Comparison of ENCODE assay signal across 21 mouse cellular contexts in the genomic region with DNA sequence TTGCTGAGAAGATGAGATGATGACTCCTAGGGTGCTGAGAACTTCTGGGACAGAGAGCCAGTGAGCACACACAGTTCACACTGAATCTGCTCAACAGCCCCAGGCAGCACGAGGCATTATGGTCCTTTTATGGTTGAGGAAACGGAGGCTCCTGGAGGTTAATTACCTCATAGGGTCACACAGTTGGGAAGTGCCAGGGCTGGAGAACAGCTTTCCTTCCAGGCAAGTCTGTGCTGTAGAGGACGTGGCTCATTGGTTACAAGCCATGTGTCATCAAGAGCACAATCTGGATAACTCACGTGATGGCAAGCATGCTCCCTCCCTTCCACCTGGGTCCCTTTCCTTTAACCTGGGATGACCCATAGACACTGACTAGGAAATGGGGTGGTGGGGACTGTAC.
A peak's percentile ranks its signal among the peaks of the same experiment; 100 is the strongest.
DNase-seq lines count a peak whose midpoint lies in the region; ATAC-seq lines count a peak whose summit lies in the region.
"Had no signal": no experiment of that assay in that cellular context is flagged by ENCODE, and none has a peak within 500 bp of the region (broad histone marks: within the 10 kb centered on the region; RNA-seq: fewer than 3 reads in every experiment).

No protein-coding gene starts in this region.

- H3K4me3 ChIP-seq in hindbrain, embryonic 14.5 days (replicated peaks; ENCODE audit: low read length): no peak overlapping the region
- H3K4me3 ChIP-seq in hindbrain, embryonic 13.5 days: no peak overlapping the region
- no peak overlapping the region for H3K4me3 ChIP-seq in kidney, embryonic 14.5 days (ENCODE audit: low read length)
- H3K4me3 ChIP-seq in midbrain, embryonic 11.5 days (ENCODE audit: low read depth, low read length): no peak overlapping the region
- no peak overlapping the region for H3K4me3 ChIP-seq in midbrain, embryonic 13.5 days (replicated peaks)
- H3K4me3 ChIP-seq in kidney, embryonic 16.5 days (ENCODE audit: low read length): no peak overlapping the region
- H3K4me3 ChIP-seq: embryonic facial prominence, embryonic 12.5 days; forebrain, embryonic 15.5 days; heart, embryonic 13.5 days had no signal

- 0 out of 2 replicates have a peak, but pooled peaks cover 3% of the 10 kb centered on the region for H3K9me3 ChIP-seq in hindbrain, embryonic 14.5 days (ENCODE audit: control insufficient read depth, low read length)
- no peaks in the 10 kb centered on the region; the same call in 1 of the 2 replicates for H3K9me3 ChIP-seq in hindbrain, embryonic 13.5 days
- H3K9me3 ChIP-seq in kidney, embryonic 14.5 days (ENCODE audit: control insufficient read depth, low read length): no peaks in the 10 kb centered on the region
- no peaks in the 10 kb centered on the region for H3K9me3 ChIP-seq in midbrain, embryonic 11.5 days (ENCODE audit: control insufficient read depth, low read length)
- no peaks in the 10 kb centered on the region for H3K9me3 ChIP-seq in midbrain, embryonic 13.5 days
- H3K9me3 ChIP-seq in kidney, embryonic 16.5 days (ENCODE audit: low read length): no peaks in the 10 kb centered on the region
- H3K9me3 ChIP-seq: embryonic facial prominence, embryonic 12.5 days; forebrain, embryonic 15.5 days; heart, embryonic 13.5 days had no signal

- H3K36me3 ChIP-seq in hindbrain, embryonic 14.5 days (replicated peaks; ENCODE audit: control insufficient read depth, insufficient read depth): no peaks in the 10 kb centered on the region
- no peaks in the 10 kb centered on the region for H3K36me3 ChIP-seq in hindbrain, embryonic 13.5 days
- no peaks in the 10 kb centered on the region for H3K36me3 ChIP-seq in kidney, embryonic 14.5 days (ENCODE audit: control insufficient read depth, insufficient read depth, low read length)
- no peaks in the 10 kb centered on the region for H3K36me3 ChIP-seq in midbrain, embryonic 11.5 days (ENCODE audit: control insufficient read depth, insufficient read depth, low read length)
- no peaks in the 10 kb centered on the region; the same call in 1 of the 2 replicates for H3K36me3 ChIP-seq in midbrain, embryonic 13.5 days
- H3K36me3 ChIP-seq in kidney, embryonic 16.5 days (ENCODE audit: insufficient read depth, low read length): no peaks in the 10 kb centered on the region
- H3K36me3 ChIP-seq: embryonic facial prominence, embryonic 12.5 days; forebrain, embryonic 15.5 days; heart, embryonic 13.5 days had no signal

- H3K9ac ChIP-seq in hindbrain, embryonic 14.5 days: no peak overlapping the region
- no peak overlapping the region for H3K9ac ChIP-seq in hindbrain, embryonic 13.5 days
- no peak overlapping the region for H3K9ac ChIP-seq in kidney, embryonic 14.5 days (ENCODE audit: low read depth, low read length)
- H3K9ac ChIP-seq in midbrain, embryonic 11.5 days (ENCODE audit: low read length): no peak overlapping the region
- H3K9ac ChIP-seq in midbrain, embryonic 13.5 days (replicated peaks): no peak overlapping the region
- no peak overlapping the region for H3K9ac ChIP-seq in kidney, embryonic 16.5 days (replicated peaks; ENCODE audit: low read length)
- H3K9ac ChIP-seq: embryonic facial prominence, embryonic 12.5 days; forebrain, embryonic 15.5 days; heart, embryonic 13.5 days had no signal

- 60% methylated on average over 4 of the region's 4 CpGs for WGBS in hindbrain, embryonic 14.5 days
- WGBS in hindbrain, embryonic 13.5 days: 45% methylated on average over 4 of the region's 4 CpGs
- 29% methylated on average over 4 of the region's 4 CpGs for WGBS in kidney, embryonic 14.5 days
- 72% methylated on average over 4 of the region's 4 CpGs for WGBS in midbrain, embryonic 11.5 days
- WGBS in midbrain, embryonic 13.5 days: 70% methylated on average over 4 of the region's 4 CpGs
- WGBS in kidney, embryonic 16.5 days: 19% methylated on average over 4 of the region's 4 CpGs

- H3K27ac ChIP-seq in hindbrain, embryonic 14.5 days: peak overlapping the region; percentile 43; the same call in 1 of the 2 replicates
- H3K27ac ChIP-seq in hindbrain, embryonic 13.5 days: no peak overlapping the region
- H3K27ac ChIP-seq in kidney, embryonic 14.5 days (ENCODE audit: low read depth, low read length): no peak overlapping the region
- H3K27ac ChIP-seq in midbrain, embryonic 11.5 days (ENCODE audit: low read depth, low read length): no peak overlapping the region
- no peak overlapping the region for H3K27ac ChIP-seq in midbrain, embryonic 13.5 days
- H3K27ac ChIP-seq in kidney, embryonic 16.5 days (ENCODE audit: low read length): no peak overlapping the region
- H3K27ac ChIP-seq: embryonic facial prominence, embryonic 12.5 days; forebrain, embryonic 15.5 days; heart, embryonic 13.5 days had no signal

- DNase-seq in hindbrain, embryonic 14.5 days (ENCODE audit: low spot score): no peak
- no peak for DNase-seq in kidney, postnatal 14 days
- DNase-seq in midbrain, embryonic 11.5 days (ENCODE audit: low spot score, missing footprints): peak; percentile 49
- no peak for DNase-seq in layer of hippocampus, postnatal 36 days
- DNase-seq: adrenal gland, postnatal 14 days; cerebellum, adult 11-12 months; cerebellum, adult 9-10 months; cerebellum, postnatal 25 days; gastrocnemius, postnatal 36 days; heart, adult 11 months; heart, postnatal 4 days had no signal

- no peak for ATAC-seq in hindbrain, embryonic 14.5 days (ENCODE audit: low FRiP score)
- ATAC-seq in hindbrain, embryonic 13.5 days (ENCODE audit: low FRiP score): no peak
- 0 out of 2 replicates have a peak, but pooled peaks have one; percentile 29 for ATAC-seq in kidney, embryonic 14.5 days (ENCODE audit: low FRiP score, low TSS enrichment)
- ATAC-seq in midbrain, embryonic 11.5 days (ENCODE audit: low FRiP score): no peak
- ATAC-seq in midbrain, embryonic 13.5 days: no peak
- peak; percentile 23; the same call in 1 of the 2 replicates for ATAC-seq in kidney, embryonic 16.5 days (ENCODE audit: low FRiP score, low TSS enrichment)
- ATAC-seq: activated CD4-positive, CD25-positive, alpha-beta regulatory T cell, adult 4 months; forebrain, embryonic 15.5 days; Patski had no signal

- H3K4me2 ChIP-seq in hindbrain, embryonic 14.5 days (replicated peaks): no peak overlapping the region
- H3K4me2 ChIP-seq in hindbrain, embryonic 13.5 days: no peak overlapping the region
- H3K4me2 ChIP-seq in kidney, embryonic 14.5 days (replicated peaks; ENCODE audit: low read depth, low read length): no peak overlapping the region
- no peak overlapping the region for H3K4me2 ChIP-seq in midbrain, embryonic 11.5 days
- no peak overlapping the region for H3K4me2 ChIP-seq in midbrain, embryonic 13.5 days (replicated peaks)
- H3K4me2 ChIP-seq in kidney, embryonic 16.5 days (replicated peaks; ENCODE audit: low read depth, low read length): no peak overlapping the region
- H3K4me2 ChIP-seq: embryonic facial prominence, embryonic 12.5 days; forebrain, embryonic 15.5 days; heart, embryonic 13.5 days had no signal

- H3K27me3 ChIP-seq in hindbrain, embryonic 14.5 days (ENCODE audit: control insufficient read depth, insufficient read depth, low read length): no peaks in the 10 kb centered on the region
- no peaks in the 10 kb centered on the region for H3K27me3 ChIP-seq in hindbrain, embryonic 13.5 days
- H3K27me3 ChIP-seq in kidney, embryonic 14.5 days (ENCODE audit: control insufficient read depth, insufficient read depth, low read length): no peaks in the 10 kb centered on the region
- H3K27me3 ChIP-seq in midbrain, embryonic 11.5 days (ENCODE audit: control insufficient read depth, insufficient read depth, low read length): no peaks in the 10 kb centered on the region
- H3K27me3 ChIP-seq in midbrain, embryonic 13.5 days: no peaks in the 10 kb centered on the region
- no peaks in the 10 kb centered on the region for H3K27me3 ChIP-seq in kidney, embryonic 16.5 days (ENCODE audit: insufficient read depth, low read length)
- H3K27me3 ChIP-seq: CH12.LX; embryonic facial prominence, embryonic 12.5 days; forebrain, embryonic 15.5 days; heart, embryonic 13.5 days; Patski had no signal

- peaks cover 4% of the 10 kb centered on the region; the same call in 1 of the 2 replicates for H3K4me1 ChIP-seq in hindbrain, embryonic 14.5 days (replicated peaks; ENCODE audit: control insufficient read depth, insufficient read depth, low read length)
- peaks cover 19% of the 10 kb centered on the region for H3K4me1 ChIP-seq in hindbrain, embryonic 13.5 days (replicated peaks)
- no peaks in the 10 kb centered on the region for H3K4me1 ChIP-seq in kidney, embryonic 14.5 days (ENCODE audit: control insufficient read depth, insufficient read depth, low read length)
- 0 out of 2 replicates have a peak, but pooled peaks cover 2% of the 10 kb centered on the region for H3K4me1 ChIP-seq in midbrain, embryonic 11.5 days (ENCODE audit: control insufficient read depth, insufficient read depth, low read length)
- 0 out of 2 replicates have a peak, but pooled peaks cover 3% of the 10 kb centered on the region for H3K4me1 ChIP-seq in midbrain, embryonic 13.5 days (replicated peaks)
- H3K4me1 ChIP-seq in kidney, embryonic 16.5 days (ENCODE audit: insufficient read depth, low read length): no peaks in the 10 kb centered on the region
- H3K4me1 ChIP-seq: forebrain, embryonic 15.5 days; heart, embryonic 13.5 days had no signal

Comparison
In these comparisons a context has a peak if more than half of its experiments do, and no peak if none do; other contexts are left out.
1. ATAC-seq: peak in kidney, embryonic 14.5 days (single experiment) and kidney, embryonic 16.5 days (single experiment); none in hindbrain, embryonic 14.5 days (single experiment), hindbrain, embryonic 13.5 days (single experiment), midbrain, embryonic 11.5 days (single experiment) and midbrain, embryonic 13.5 days (single experiment).